ENCODE assay signal across 17 mouse cellular contexts in genomic region chr6:88560156-88560555, GRCm38 (mm10). TPM values are rescaled to one million over a fixed set of nuclear protein-coding genes. Genes with fewer than 3 reads are reported as not detected.
DNase-seq lines count a peak whose midpoint lies in the region; TF ChIP-seq lines count a peak whose summit lies in the region.
"Had no signal": no experiment of that assay in that cellular context is flagged by ENCODE, and none has a peak within 500 bp of the region (broad histone marks: within the 10 kb centered on the region; RNA-seq: fewer than 3 reads in every experiment).

No protein-coding gene starts in this region.

- no peak for TF ChIP-seq CTCF in gastrocnemius, adult 2 months (IDR thresholded peaks at IDR 0.05)

- no peaks in the 10 kb centered on the region for H3K36me3 ChIP-seq in heart, embryonic 10.5 days
- H3K36me3 ChIP-seq: embryonic facial prominence, embryonic 10.5 days; embryonic facial prominence, embryonic 12.5 days; forebrain, embryonic 15.5 days; G1E had no signal

- peaks cover 9% of the 10 kb centered on the region for H3K27me3 ChIP-seq in heart, embryonic 10.5 days (ENCODE audit: insufficient read depth, poor library complexity, severe bottlenecking)
- H3K27me3 ChIP-seq: CH12.LX; forebrain, embryonic 15.5 days; Patski had no signal

- intact Hi-C loops in gastrocnemius, adult 2 months (cut with DNase I) = loop anchor here (5.0 kb wide), 1 partner anchor 162 kb away; the partner anchor contains the start of gene Mgll

- peak overlapping the region; percentile 30 for H3K4me3 ChIP-seq in gastrocnemius, adult 2 months
- H3K4me3 ChIP-seq in heart, embryonic 10.5 days = no peak overlapping the region
- H3K4me3 ChIP-seq: embryonic facial prominence, embryonic 10.5 days; embryonic facial prominence, embryonic 12.5 days; forebrain, embryonic 13.5 days; forebrain, embryonic 15.5 days had no signal

- no peak for DNase-seq in gastrocnemius, adult 2 months
- no peak for DNase-seq in gastrocnemius, postnatal 10 days
- peak; percentile 70 for DNase-seq in heart, embryonic 10.5 days (ENCODE audit: low spot score)
- DNase-seq in heart, adult 8-10 months (ENCODE audit: low spot score) = no peak
- peak; percentile 14 for DNase-seq in testis, postnatal 10 days (ENCODE audit: low spot score)
- no peak for DNase-seq in testis, postnatal 14 days (ENCODE audit: low spot score)
- DNase-seq: adrenal gland, adult 8-10 months; adrenal gland, postnatal 14 days; adrenal gland, postnatal 36 days; B cell, adult 2 months had no signal

- 83% methylated on average over 4 of the region's 4 CpGs for WGBS in heart, embryonic 10.5 days

- H3K4me1 ChIP-seq in heart, embryonic 10.5 days = no peaks in the 10 kb centered on the region
- H3K4me1 ChIP-seq: embryonic facial prominence, embryonic 10.5 days; embryonic facial prominence, embryonic 12.5 days; forebrain, embryonic 13.5 days; forebrain, embryonic 15.5 days had no signal

- H3K27ac ChIP-seq in gastrocnemius, adult 2 months = peak overlapping the region; percentile 73
- no peak overlapping the region for H3K27ac ChIP-seq in heart, embryonic 10.5 days
- H3K27ac ChIP-seq: embryonic facial prominence, embryonic 10.5 days; embryonic facial prominence, embryonic 12.5 days; forebrain, embryonic 13.5 days; forebrain, embryonic 15.5 days had no signal

- no peaks in the 10 kb centered on the region for H3K9me3 ChIP-seq in heart, embryonic 10.5 days
- H3K9me3 ChIP-seq: embryonic facial prominence, embryonic 10.5 days; embryonic facial prominence, embryonic 12.5 days; forebrain, embryonic 13.5 days; forebrain, embryonic 15.5 days; G1E had no signal

RNA-seq across cellular contexts. Expression of gene Sec61a1, which starts 41.5 kb away (rescaled TPM):
- 10 to 100 TPM; 17.7 to 23.3 TPM for total RNA-seq in gastrocnemius, adult 2 months (2021)
- 10 to 100 TPM; 57.6 to 78.0 TPM for total RNA-seq in gastrocnemius, postnatal 10 days (2021)
- 234 and 235 TPM in 2 replicates for polyA plus RNA-seq in heart, embryonic 10.5 days (2016; fragmentation: Nextera tagmentation; extraction: Ambion mirVana)
- 10 to 100 TPM; 35.1 to 41.5 (median 39.3) TPM for total RNA-seq in heart, adult 8-10 months (2022)

Comparison
In these comparisons a context has a peak if more than half of its experiments do, and no peak if none do; other contexts are left out.
1. DNase-seq: peak in heart, embryonic 10.5 days (single experiment) and testis, postnatal 10 days (single experiment); none in gastrocnemius, adult 2 months (single experiment), gastrocnemius, postnatal 10 days (single experiment), heart, adult 8-10 months (single experiment) and testis, postnatal 14 days (single experiment).